Mouse (Mus musculus): Measurements from ENCODE around the gene Adnp.

Adnp gene

GRCm38 (mm10) chr2:168206725-168207644 is at the start of gene Adnp:
Adnp (minus strand) TSS chr2:168207112.
- peak; percentile 96 for DNase-seq (ENCODE audit: low spot score)

- DNase-seq (ENCODE audit: low spot score): no peak
Observed at GRCm38 (mm10) chr2:168256506-168256905, 49.6 kb upstream of the Adnp start.

- DNase-seq (ENCODE audit: low spot score): no peak
Observed at GRCm38 (mm10) chr2:168253822-168254221, 46.9 kb upstream of the Adnp start.

- peak; percentile 37 for DNase-seq (ENCODE audit: low spot score)
Observed at GRCm38 (mm10) chr2:168252639-168253292, 45.9 kb upstream of the Adnp start.

- DNase-seq (ENCODE audit: low spot score): peak; percentile 92
Observed at GRCm38 (mm10) chr2:168250270-168250669, 43.4 kb upstream of the Adnp start.

GRCm38 (mm10) chr2:168248856-168249245 is 41.9 kb upstream of the Adnp start:
- DNase-seq (ENCODE audit: low spot score): no peak

- DNase-seq (ENCODE audit: low spot score): no peak
Observed at GRCm38 (mm10) chr2:168248167-168248855, 41.4 kb upstream of the Adnp start.

GRCm38 (mm10) chr2:168245571-168245970 is 38.7 kb upstream of the Adnp start:
- no peak for DNase-seq (ENCODE audit: low spot score)

GRCm38 (mm10) chr2:168243278-168243677 is 36.4 kb upstream of the Adnp start:
- DNase-seq (ENCODE audit: low spot score): no peak

GRCm38 (mm10) chr2:168242841-168243240 is 35.9 kb upstream of the Adnp start:
- no peak for DNase-seq (ENCODE audit: low spot score)

- no peak for DNase-seq (ENCODE audit: low spot score)
Observed at GRCm38 (mm10) chr2:168238335-168238734, 31.4 kb upstream of the Adnp start.

GRCm38 (mm10) chr2:168233286-168233685 is 26.4 kb upstream of the Adnp start:
- DNase-seq (ENCODE audit: low spot score): no peak

GRCm38 (mm10) chr2:168231471-168231829 is 24.5 kb upstream of the Adnp start:
- DNase-seq (ENCODE audit: low spot score): no peak

GRCm38 (mm10) chr2:168230773-168231470 is 24.0 kb upstream of the Adnp start:
- DNase-seq (ENCODE audit: low spot score): peak; percentile 31

- peak; percentile 89 for DNase-seq (ENCODE audit: low spot score)
Observed at GRCm38 (mm10) chr2:168230026-168230728, 23.3 kb upstream of the Adnp start, which contains the start of the genes Gm20716, Dpm1 and Mocs3. Gm20716 (minus strand) TSS chr2:168230364. Dpm1 (minus strand) TSS chr2:168230591. Mocs3 (plus strand) TSS chr2:168230622.

GRCm38 (mm10) chr2:168229116-168230025 is 22.5 kb upstream of the Adnp start:
- peak; percentile 45 for DNase-seq (ENCODE audit: low spot score)

- no peak for DNase-seq (ENCODE audit: low spot score)
Observed at GRCm38 (mm10) chr2:168223326-168223725, 16.4 kb upstream of the Adnp start.

- DNase-seq (ENCODE audit: low spot score): no peak
Observed at GRCm38 (mm10) chr2:168213788-168214397, 7.0 kb upstream of the Adnp start.

GRCm38 (mm10) chr2:168207883-168208282 is 971 bp upstream of the Adnp start:
- no peak for DNase-seq (ENCODE audit: low spot score)

Measured in layer of hippocampus, adult 11-12 months (tissue).